Mouse (Mus musculus): Measurements from ENCODE around the gene S100pbp. TPM values are rescaled to one million over a fixed set of nuclear protein-coding genes. Genes with fewer than 3 reads are reported as not detected.

Gene S100pbp
- total and polyA plus RNA-seq, 2 experiments from 2014 or later = 16.9 to 35.9 TPM

- no peaks in the 10 kb centered on the region for H3K9me3 ChIP-seq (ENCODE audit: low read length)
- H3K9ac ChIP-seq (replicated peaks; ENCODE audit: low read length) = no peak overlapping the region
- H3K4me2 ChIP-seq (ENCODE audit: low read depth, low read length) = no peak overlapping the region
- TF ChIP-seq CTCF (IDR thresholded peaks at IDR 0.05; ENCODE audit: low read depth) = no peak
- H3K4me1 ChIP-seq (ENCODE audit: insufficient read depth, low read length) = peaks cover 33% of the 10 kb centered on the region
- no peaks in the 10 kb centered on the region for H3K36me3 ChIP-seq (ENCODE audit: insufficient read depth, low read length)
- no peak overlapping the region for H3K27ac ChIP-seq
- no peak for DNase-seq (ENCODE audit: low spot score)
- H3K27me3 ChIP-seq (ENCODE audit: insufficient read depth, low read length) = no peaks in the 10 kb centered on the region
- WGBS = 44% methylated on average over 9 of the region's 9 CpGs
- no peak for ATAC-seq
- no peak overlapping the region for H3K4me3 ChIP-seq (ENCODE audit: low read length)
Measured at GRCm38 (mm10) chr4:129129387-129129786, 60.1 kb downstream of the S100pbp start.

DNA sequence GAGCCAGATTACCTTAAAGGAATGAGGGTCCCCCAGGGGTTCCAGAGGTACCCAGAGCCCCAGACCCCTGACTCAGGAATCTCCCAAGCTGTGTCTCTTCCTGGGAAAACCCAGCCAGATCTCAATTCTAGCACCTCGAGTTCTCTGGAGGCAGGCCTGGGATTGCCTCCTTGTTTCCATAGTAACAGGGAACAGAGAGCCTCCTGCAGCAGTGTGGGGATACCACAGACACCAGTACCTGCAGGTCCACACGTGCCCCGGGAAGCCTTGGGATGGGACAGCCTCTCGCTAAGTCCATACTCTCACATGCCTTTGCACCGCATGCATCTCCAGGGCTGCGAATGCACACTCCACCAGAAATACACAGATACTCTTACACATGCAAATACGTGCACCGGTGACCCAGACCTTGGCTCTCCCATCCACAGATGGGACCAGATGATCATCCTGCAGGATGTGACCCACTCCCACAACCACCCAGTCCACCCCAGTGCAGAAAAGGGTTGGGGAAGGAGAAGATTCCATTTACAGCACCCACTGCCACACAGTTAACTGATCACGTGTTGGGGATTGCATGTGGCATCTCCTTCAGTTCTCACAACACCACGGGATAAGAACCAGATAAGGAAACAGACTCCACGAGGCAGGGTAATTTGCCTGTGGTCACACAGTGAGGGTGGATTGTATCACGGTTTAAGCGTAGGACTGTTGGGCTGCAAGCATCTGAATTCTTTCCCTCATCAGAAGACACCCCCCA is 60.8 kb downstream of the S100pbp start:
- WGBS = 50% methylated on average over 13 of the region's 13 CpGs
- H3K9ac ChIP-seq (replicated peaks; ENCODE audit: low read length) = no peak overlapping the region
- H3K36me3 ChIP-seq (ENCODE audit: insufficient read depth, low read length) = no peaks in the 10 kb centered on the region
- H3K4me2 ChIP-seq (ENCODE audit: low read depth, low read length) = no peak overlapping the region
- H3K27ac ChIP-seq = no peak overlapping the region
- H3K4me1 ChIP-seq (ENCODE audit: insufficient read depth, low read length) = peaks cover 33% of the 10 kb centered on the region
- no peak for TF ChIP-seq CTCF (IDR thresholded peaks at IDR 0.05; ENCODE audit: low read depth)
- no peaks in the 10 kb centered on the region for H3K9me3 ChIP-seq (ENCODE audit: low read length)
- ATAC-seq = no peak
- H3K4me3 ChIP-seq (ENCODE audit: low read length) = no peak overlapping the region
- H3K27me3 ChIP-seq (ENCODE audit: insufficient read depth, low read length) = no peaks in the 10 kb centered on the region
- no peak for DNase-seq (ENCODE audit: low spot score)

DNA sequence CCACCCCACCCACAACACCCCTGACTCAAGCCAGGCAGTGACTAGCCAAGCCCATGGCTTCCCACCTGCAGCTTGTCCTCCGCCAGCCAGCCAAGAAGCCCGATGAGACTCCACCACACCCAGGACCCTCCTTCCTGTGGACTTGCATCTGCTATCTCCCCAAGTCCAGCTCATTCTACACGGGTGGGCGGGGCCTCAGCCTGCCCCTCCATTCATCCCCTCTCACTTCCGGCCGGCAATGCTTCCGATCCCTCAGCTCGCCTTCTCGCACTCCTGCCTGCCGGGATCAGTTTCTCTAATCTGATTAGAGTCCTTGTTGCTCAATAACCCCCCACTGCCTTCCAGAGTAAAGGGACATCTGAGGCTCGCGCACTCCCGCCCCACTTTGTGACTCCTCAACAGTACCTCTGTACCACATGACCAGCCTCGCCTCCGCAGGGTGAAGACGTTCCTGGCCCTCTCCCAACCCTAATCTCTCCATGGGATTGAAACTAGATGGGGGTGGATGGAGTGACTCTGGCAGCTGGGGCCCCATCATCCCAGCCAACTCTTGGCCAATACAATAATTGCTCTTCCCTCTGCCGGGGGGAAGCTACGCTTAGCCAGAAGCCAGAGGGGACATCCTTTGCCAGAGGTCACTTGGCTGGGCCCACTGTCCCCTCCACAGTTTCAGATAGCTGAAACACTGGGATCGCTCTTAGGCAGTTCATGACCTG is 63.6 kb downstream of the S100pbp start:
- no peak for TF ChIP-seq CTCF (IDR thresholded peaks at IDR 0.05; ENCODE audit: low read depth)
- peak; percentile 76 for DNase-seq (ENCODE audit: low spot score)
- Histone ChIP-seq H3K36me3 (ENCODE audit: insufficient read depth, low read length) (no peaks in the 10 kb centered on the region), H3K4me1 (ENCODE audit: insufficient read depth, low read length) (peaks cover 33% of the 10 kb centered on the region), H3K4me3 (ENCODE audit: low read length) (no peak overlapping the region), H3K9me3 (ENCODE audit: low read length) (no peaks in the 10 kb centered on the region), H3K4me2 (ENCODE audit: low read depth, low read length) (peak overlapping the region; percentile 42), H3K9ac (replicated peaks; ENCODE audit: low read length) (peak overlapping the region; percentile 30), H3K27me3 (ENCODE audit: insufficient read depth, low read length) (no peaks in the 10 kb centered on the region), H3K27ac (peak overlapping the region; percentile 73)
- peak; percentile 16; the same call in 1 of the 2 replicates for ATAC-seq
- 12% methylated on average over 19 of the region's 19 CpGs for WGBS

DNA sequence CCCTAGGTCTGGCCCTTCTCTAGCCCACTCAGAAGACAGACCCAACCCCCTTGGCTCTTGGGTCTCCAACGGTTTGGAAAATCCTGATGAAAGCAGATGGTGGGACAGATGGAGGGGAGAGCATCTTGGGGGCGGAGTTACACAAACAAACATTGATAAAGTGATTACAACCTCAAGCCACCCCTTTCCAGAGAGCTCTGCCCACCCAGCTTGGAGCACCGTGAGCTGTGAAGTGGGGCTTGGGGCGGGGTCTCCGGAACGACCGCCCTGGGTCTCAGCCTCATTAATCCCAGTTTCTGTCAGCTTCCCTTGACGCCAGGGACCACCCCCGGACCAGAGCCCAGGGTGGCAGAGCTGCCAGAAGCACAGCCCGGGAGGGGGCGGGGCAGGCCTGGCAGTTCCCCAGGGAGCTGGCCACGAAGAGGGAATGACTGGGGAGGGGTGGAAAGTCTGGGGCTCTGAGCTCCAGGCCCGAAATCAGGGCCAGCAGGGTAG is 64.8 kb downstream of the S100pbp start:
- H3K27ac ChIP-seq = peak overlapping the region; percentile 73
- ATAC-seq (peak; percentile 30), DNase-seq (ENCODE audit: low spot score) (peak; percentile 80)
- H3K4me1 ChIP-seq (ENCODE audit: insufficient read depth, low read length) = peaks cover 25% of the 10 kb centered on the region; the same call in 1 of the 2 replicates
- H3K4me3 ChIP-seq (ENCODE audit: low read length) = no peak overlapping the region
- no peak for TF ChIP-seq CTCF (IDR thresholded peaks at IDR 0.05; ENCODE audit: low read depth)
- H3K9me3 ChIP-seq (ENCODE audit: low read length) = no peaks in the 10 kb centered on the region
- H3K4me2 ChIP-seq (ENCODE audit: low read depth, low read length) = peak overlapping the region; percentile 42
- H3K27me3 ChIP-seq (ENCODE audit: insufficient read depth, low read length) = no peaks in the 10 kb centered on the region
- H3K9ac ChIP-seq (replicated peaks; ENCODE audit: low read length) = 0 out of 2 replicates have a peak overlapping the region, but pooled peaks have one; percentile 21
- H3K36me3 ChIP-seq (ENCODE audit: insufficient read depth, low read length) = no peaks in the 10 kb centered on the region
- WGBS = 7% methylated on average over 13 of the region's 13 CpGs

DNA sequence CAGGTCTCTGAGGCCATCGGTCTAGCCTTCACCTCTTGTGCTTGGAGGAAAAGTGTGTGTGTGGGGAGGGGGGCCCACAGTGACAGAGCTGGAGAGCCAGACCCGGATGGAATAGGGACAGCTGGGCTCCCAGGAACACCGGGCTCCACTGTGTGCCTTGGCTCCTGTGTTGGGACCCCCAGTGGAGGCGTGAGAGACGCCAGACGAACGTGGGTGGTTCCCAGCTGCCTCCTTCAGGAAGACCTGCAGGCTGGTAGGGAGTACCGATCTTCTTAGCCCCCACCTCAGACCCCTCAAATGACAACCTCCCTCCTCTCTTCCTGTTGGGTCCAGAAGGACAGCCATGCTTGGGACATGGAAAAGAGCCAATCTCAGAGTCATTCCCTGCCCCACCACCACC is 66.8 kb downstream of the S100pbp start:
- Histone ChIP-seq H3K9ac (replicated peaks; ENCODE audit: low read length) (no peak overlapping the region), H3K36me3 (ENCODE audit: insufficient read depth, low read length) (no peaks in the 10 kb centered on the region), H3K4me1 (ENCODE audit: insufficient read depth, low read length) (peaks cover 11% of the 10 kb centered on the region; the same call in 1 of the 2 replicates), H3K4me3 (ENCODE audit: low read length) (no peak overlapping the region), H3K4me2 (ENCODE audit: low read depth, low read length) (peak overlapping the region; percentile 87), H3K27me3 (ENCODE audit: insufficient read depth, low read length) (no peaks in the 10 kb centered on the region), H3K27ac (peak overlapping the region; percentile 27; the same call in 1 of the 2 replicates), H3K9me3 (ENCODE audit: low read length) (no peaks in the 10 kb centered on the region)
- no peak for TF ChIP-seq CTCF (IDR thresholded peaks at IDR 0.05; ENCODE audit: low read depth)
- WGBS = 34% methylated on average over 8 of the region's 8 CpGs
- DNase-seq (ENCODE audit: low spot score) = no peak
- no peak for ATAC-seq

DNA sequence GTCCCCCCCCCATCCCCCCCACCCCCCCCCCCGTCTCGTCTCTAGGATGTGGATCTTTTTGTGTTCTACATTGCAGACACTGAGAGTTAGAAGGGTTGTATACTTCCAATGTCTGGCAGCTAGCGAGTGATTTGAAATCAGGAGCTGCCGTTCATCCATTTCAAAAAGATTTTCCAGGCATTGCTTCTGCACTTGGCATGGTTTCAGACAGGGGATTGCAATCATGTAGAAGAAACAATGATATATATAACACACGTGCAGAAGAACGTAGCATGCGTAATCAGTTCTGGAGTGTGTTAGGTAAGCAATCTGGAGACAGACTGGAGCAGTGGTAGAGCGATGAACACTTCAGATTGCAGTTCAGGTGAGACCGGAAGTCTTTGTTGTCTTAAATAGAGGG is 67.4 kb downstream of the S100pbp start:
- Histone ChIP-seq H3K27me3 (ENCODE audit: insufficient read depth, low read length) (no peaks in the 10 kb centered on the region), H3K27ac (peak overlapping the region; percentile 27; the same call in 1 of the 2 replicates), H3K4me3 (ENCODE audit: low read length) (no peak overlapping the region; the same call in 1 of the 2 replicates), H3K9me3 (ENCODE audit: low read length) (no peaks in the 10 kb centered on the region), H3K4me2 (ENCODE audit: low read depth, low read length) (peak overlapping the region; percentile 87), H3K4me1 (ENCODE audit: insufficient read depth, low read length) (peaks cover 11% of the 10 kb centered on the region; the same call in 1 of the 2 replicates), H3K36me3 (ENCODE audit: insufficient read depth, low read length) (no peaks in the 10 kb centered on the region), H3K9ac (replicated peaks; ENCODE audit: low read length) (no peak overlapping the region)
- ATAC-seq (no peak), DNase-seq (ENCODE audit: low spot score) (no peak)
- 19% methylated on average over 9 of the region's 9 CpGs for WGBS
- TF ChIP-seq CTCF (IDR thresholded peaks at IDR 0.05; ENCODE audit: low read depth) = no peak
